Mouse (Mus musculus) erythroblast, embryonic 14.5 days (primary cell): ENCODE results near the gene Adssl1.

ENCODE experiments used
- GATA1 ChIP-seq: IDR thresholded peaks from 2 replicates; pipeline ENCODE4 v1.6.1; 2012; ENCODE audit warnings: low read length, inconsistent platforms, mixed read lengths
- TAL1 ChIP-seq: IDR thresholded peaks from 3 replicates; pipeline ENCODE4 v1.6.1; 2012; ENCODE audit warnings: low read length, inconsistent platforms, mixed read lengths

GRCm38 (mm10) chr12:112677076-112677475 is 57.2 kb downstream of the Adssl1 start:
- TF ChIP-seq TAL1, result no peak
- TF ChIP-seq GATA1, result no peak
